Mouse (Mus musculus): ENCODE measurements around the gene Bicra. TPM values are rescaled to one million over a fixed set of nuclear protein-coding genes. Genes with fewer than 3 reads are reported as not detected.
A peak's percentile ranks its signal among the peaks of the same experiment; 100 is the strongest.

The Bicra gene
- total RNA-seq (2021): 10 to 100 TPM; 18.7 to 19.4 TPM
- long read RNA-seq, experiment 1, partial matches to known transcripts: 1 of 6 reads
- long read RNA-seq, experiment 1, other reads (novel, unspliced or antisense): 5 of 6 reads
- long read RNA-seq, experiment 2, partial matches to known transcripts: 1 of 6 reads
- long read RNA-seq, experiment 2, other reads (novel, unspliced or antisense): 5 of 6 reads

- DNase-seq (ENCODE audit: low spot score in 2 of 2): peak; percentile 78 to 80
Observed at GRCm38 (mm10) chr7:16047338-16048146, at the start of gene Bicra. TSS of gene Bicra (minus strand) at chr7:16047921.

GRCm38 (mm10) chr7:16094592-16094991, 46.9 kb upstream of the Bicra start:
- no peak for DNase-seq (ENCODE audit: low spot score in 2 of 2)

GRCm38 (mm10) chr7:16087587-16087986, 39.9 kb upstream of the Bicra start:
- DNase-seq (ENCODE audit: low spot score in 2 of 2): no peak

GRCm38 (mm10) chr7:16083361-16083760, 35.6 kb upstream of the Bicra start:
- DNase-seq (ENCODE audit: low spot score in 2 of 2): no peak

- DNase-seq (ENCODE audit: low spot score in 2 of 2): no peak
Observed at GRCm38 (mm10) chr7:16080581-16080980, 32.9 kb upstream of the Bicra start.

- DNase-seq (ENCODE audit: low spot score in 2 of 2): no peak
Observed at GRCm38 (mm10) chr7:16079947-16080346, 32.2 kb upstream of the Bicra start.

GRCm38 (mm10) chr7:16071906-16072305, 24.2 kb upstream of the Bicra start:
- DNase-seq (ENCODE audit: low spot score in 2 of 2): no peak

GRCm38 (mm10) chr7:16070846-16071245, 23.1 kb upstream of the Bicra start:
- no peak for DNase-seq (ENCODE audit: low spot score in 2 of 2)

- no peak for DNase-seq (ENCODE audit: low spot score in 2 of 2)
Observed at GRCm38 (mm10) chr7:16063490-16063889, 15.8 kb upstream of the Bicra start.

- DNase-seq (ENCODE audit: low spot score in 2 of 2): no peak
Observed at GRCm38 (mm10) chr7:16062099-16062420, 14.3 kb upstream of the Bicra start.

GRCm38 (mm10) chr7:16061219-16062098, 13.7 kb upstream of the Bicra start, which contains the start of gene Zfp541:
TSS of gene Zfp541 (plus strand) at chr7:16061814.
- no peak for DNase-seq (ENCODE audit: low spot score in 2 of 2)

- no peak for DNase-seq (ENCODE audit: low spot score in 2 of 2)
Observed at GRCm38 (mm10) chr7:16057136-16057534, 9.4 kb upstream of the Bicra start.

GRCm38 (mm10) chr7:16056459-16057135, 8.9 kb upstream of the Bicra start:
- peak; percentile 54 to 67 for DNase-seq (ENCODE audit: low spot score in 2 of 2)

GRCm38 (mm10) chr7:16055665-16056064, 7.9 kb upstream of the Bicra start:
- DNase-seq (ENCODE audit: low spot score in 2 of 2): no peak

- DNase-seq (ENCODE audit: low spot score in 2 of 2): no peak
Observed at GRCm38 (mm10) chr7:16054966-16055365, 7.2 kb upstream of the Bicra start.

- no peak for DNase-seq (ENCODE audit: low spot score in 2 of 2)
Observed at GRCm38 (mm10) chr7:16053105-16053504, 5.4 kb upstream of the Bicra start.

- DNase-seq (ENCODE audit: low spot score in 2 of 2): peak; percentile 92 to 96
Observed at GRCm38 (mm10) chr7:16052684-16053083, 5.0 kb upstream of the Bicra start.

- peak; percentile 79 to 80 for DNase-seq (ENCODE audit: low spot score in 2 of 2)
Observed at GRCm38 (mm10) chr7:16051883-16052595, 4.3 kb upstream of the Bicra start.

- no peak for DNase-seq (ENCODE audit: low spot score in 2 of 2)
Observed at GRCm38 (mm10) chr7:16050600-16050999, 2.9 kb upstream of the Bicra start.

- no peak for DNase-seq (ENCODE audit: low spot score in 2 of 2)
Observed at GRCm38 (mm10) chr7:16049576-16049915, 1.8 kb upstream of the Bicra start.

All from layer of hippocampus, postnatal 14 days (tissue).